Mouse (Mus musculus): ENCODE measurements around the gene Nme1.

Gene Nme1

DNA sequence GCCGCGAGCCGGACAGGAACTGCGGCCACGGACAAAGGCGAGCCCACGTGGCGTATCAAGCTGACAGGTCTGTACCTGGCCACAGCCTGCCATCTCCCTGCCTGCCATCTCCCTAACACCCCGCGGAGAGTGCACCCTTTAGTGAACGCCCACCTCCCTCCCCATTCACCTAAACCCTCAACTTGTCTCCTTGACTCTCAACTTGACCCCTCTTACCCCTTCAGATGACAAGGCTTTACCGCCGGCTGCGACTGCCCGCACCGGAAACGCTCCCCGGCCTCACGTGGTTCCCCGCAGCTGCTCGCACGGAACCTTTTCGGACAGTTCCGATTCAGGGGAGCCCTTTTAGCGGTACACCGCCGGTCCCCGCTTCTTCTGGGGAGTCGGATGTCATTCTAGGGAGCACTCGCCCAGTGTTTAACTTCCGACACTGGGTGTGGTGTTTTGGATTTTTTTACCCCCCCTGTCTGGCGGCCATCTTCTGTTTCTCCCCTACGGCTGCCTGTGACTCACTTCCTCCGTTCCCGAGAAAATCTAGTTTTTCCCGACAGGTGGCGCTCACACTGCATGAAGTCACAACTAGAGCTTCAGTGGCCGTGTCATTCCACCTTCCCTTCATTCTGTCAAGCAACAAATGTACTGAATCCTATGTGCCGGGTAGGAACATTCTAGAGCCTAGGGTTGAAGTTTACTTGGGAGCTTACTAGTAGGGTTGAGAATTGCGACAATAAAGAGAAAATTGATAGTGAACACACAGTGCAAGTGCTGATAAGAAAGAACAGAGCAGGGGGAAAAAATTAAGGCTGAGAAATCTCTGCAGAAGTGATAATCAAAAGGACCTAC, at the start of gene Nme1, which contains the start of gene Gm20390:
Gene Nme1 (minus strand): TSS at position 517 of the 843 bp plus-strand sequence.
Gene Gm20390 (minus strand): TSS at position 289 of the 843 bp plus-strand sequence.
- DNase-seq (ENCODE audit: low read depth, low spot score) = peak; percentile 98

GRCm38 (mm10) chr11:94003346-94003745, 35.0 kb upstream of the Nme1 start:
- no peak for DNase-seq (ENCODE audit: low read depth, low spot score)

DNA sequence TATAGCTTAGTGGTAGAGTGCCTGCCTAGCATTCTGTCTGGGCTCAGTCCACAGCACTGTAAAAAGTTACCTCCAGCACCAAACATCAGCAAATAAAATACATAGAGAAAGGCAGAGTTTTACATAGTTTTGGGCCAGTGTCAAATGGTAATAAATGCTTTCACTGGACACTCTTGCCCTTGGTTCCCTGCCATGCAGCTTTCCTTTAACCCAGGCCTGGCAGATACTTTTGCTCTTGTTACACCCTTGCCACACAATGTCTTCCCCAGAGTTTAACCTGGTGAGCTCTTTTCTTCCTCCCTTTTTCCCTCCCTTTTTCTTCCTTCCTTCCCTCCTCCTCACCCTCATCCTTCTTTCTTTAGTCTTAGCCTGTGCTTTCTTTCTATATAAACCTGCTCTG, 31.0 kb upstream of the Nme1 start:
- DNase-seq (ENCODE audit: low read depth, low spot score) = no peak

DNA sequence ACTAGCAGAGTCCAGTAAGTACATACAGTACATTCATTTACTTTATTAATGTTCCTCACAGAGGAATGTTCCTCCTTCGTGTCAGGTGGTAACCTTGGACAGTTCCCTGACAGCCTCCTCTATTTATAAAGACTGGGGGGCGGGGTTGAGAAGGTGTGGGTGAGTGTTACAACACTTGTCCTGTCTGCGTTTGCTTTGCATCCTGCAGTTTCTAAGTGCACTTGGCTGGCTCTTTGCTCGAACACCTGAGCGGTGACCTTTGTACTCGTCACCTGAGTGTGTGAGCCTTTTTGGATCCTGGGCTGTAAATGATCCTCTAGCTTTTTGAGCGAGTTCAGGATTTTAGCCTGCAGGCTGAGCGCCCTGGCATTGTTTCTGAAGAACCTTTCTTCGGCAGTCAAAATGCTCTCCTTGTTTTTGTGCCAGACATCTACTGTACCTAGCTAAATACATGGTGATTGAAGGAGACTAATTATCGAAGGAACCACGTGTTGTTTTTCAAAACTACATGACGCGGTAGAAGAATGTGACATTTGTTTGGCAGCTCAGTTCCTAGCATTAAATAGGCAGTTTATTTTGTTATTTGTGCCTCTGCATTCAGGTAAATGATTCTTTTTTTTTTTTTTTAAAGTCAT, 28.9 kb upstream of the Nme1 start:
- no peak for DNase-seq (ENCODE audit: low read depth, low spot score)

DNA sequence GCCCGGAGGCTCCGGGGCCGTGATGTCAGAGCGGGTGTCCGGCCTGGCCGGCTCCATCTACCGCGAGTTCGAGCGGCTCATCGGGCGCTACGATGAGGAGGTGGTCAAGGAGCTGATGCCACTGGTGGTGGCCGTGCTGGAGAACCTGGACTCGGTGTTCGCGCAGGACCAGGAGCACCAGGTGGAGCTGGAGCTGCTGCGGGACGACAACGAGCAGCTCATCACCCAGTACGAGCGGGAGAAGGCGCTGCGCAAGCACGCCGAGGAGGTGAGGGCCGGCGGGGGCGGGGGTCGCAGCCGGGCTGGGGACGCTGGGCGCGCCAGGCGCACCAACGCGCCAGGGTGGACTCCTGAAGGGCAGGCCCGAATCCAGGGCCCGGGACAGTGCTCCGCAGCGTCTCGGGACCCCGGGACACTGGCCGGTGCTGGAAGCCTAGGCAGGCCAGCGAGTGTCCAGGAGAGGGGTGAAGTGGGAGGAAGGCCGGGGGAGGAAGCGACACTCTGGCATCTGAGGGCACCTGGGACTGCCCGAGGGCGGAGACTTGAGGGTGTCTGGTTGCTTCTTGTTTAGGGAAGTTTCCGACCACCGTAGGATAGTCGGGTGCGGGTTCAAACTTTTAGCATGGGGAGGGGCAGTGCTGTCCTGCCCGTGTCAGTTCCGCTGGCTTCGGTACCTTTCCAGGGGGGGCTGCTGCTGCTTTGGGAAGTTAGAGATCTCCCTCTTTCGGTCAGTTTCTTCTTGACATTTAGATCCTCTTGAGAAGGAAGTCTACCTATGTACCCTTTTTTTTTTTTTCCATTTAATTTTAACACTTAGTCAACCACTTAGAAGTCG, 28.2 kb upstream of the Nme1 start:
- DNase-seq (ENCODE audit: low read depth, low spot score) = peak; percentile 82

DNA sequence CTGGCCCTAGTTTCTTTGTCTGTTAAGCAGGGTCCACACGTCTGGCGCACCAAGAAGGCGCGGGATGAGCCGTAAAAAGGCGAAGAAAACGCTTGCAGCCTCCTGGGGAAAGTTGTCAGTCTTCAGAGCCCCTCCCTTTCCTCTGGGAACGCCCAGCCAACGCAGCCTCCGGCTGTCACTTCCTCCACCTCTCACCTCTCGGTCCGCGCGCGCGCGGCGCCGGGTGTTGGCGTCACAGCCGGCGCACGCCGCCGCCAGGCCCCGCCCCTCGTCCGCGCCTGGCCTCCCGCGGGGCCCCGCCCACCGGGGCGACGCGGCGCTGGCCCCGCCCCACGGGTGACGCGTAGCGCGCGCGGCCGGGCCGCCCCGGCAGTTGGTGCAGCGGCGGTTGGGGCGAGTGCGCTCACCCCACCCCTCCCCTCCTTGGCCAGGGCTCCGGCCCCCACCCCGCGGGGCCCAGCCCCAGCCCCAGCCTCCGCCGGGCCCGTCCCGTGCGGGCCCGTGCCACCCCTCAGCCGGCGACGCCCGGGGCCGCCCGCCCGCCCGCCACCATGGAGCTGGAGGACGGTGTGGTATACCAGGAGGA, 27.5 kb upstream of the Nme1 start, which contains the start of gene Spag9:
Gene Spag9 (plus strand): TSS at position 372 of the 586 bp plus-strand sequence.
- DNase-seq (ENCODE audit: low read depth, low spot score) = peak; percentile 93

DNA sequence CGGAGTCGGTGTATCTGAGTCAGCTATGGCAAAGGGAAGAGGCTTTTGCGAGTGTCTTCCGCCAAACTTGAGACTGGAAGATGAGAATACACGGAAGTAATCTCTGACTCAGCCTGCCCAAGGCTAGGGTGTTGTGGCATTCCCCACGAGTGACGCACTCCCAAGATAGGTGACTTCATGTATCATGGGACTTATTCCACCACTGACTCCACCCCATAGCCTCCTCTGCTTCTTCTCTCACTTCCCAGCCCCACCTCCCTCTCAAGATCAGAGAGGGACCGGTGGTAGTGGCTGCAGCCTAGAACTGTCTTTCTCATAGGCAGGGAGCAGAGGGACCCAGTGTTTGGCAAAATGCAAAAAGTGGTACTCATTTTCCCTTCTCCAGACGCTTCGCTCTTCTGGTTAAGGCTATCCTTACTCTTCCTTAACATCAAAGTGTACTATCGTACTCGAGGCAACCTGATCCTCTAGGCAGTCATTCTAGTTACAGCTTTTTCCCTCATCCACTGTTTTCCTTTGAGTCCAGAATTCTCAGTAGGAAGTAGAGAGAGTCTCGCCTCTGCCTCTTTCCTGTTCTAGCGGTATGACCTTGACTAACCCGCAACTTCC, 26.9 kb upstream of the Nme1 start:
- DNase-seq (ENCODE audit: low read depth, low spot score) = peak; percentile 65

DNA sequence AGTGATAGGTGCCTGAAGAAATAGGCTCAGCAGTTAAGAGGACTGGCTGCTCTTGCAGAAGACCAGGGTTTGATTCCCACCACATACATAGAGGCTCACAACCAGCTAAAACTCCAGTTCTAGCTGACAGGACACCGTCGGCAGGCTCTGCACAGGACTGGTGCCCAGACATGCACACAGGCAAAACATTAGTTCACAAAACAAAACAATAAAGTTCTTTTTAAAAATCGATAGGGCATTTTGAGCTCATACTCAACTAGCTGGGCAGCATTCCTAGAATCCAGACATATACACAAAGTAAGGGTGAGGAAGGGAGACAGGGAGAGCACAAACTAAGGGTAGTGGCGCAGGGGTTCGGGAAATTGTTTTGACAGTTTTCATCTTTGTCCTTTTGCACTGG, 26.2 kb upstream of the Nme1 start:
- no peak for DNase-seq (ENCODE audit: low read depth, low spot score)

- DNase-seq (ENCODE audit: low read depth, low spot score) = no peak
These were observed 20.2 kb upstream of the Nme1 start for GRCm38 (mm10) chr11:93988328-93989062.

- DNase-seq (ENCODE audit: low read depth, low spot score) = peak; percentile 26
These were observed 19.5 kb upstream of the Nme1 start for GRCm38 (mm10) chr11:93987625-93988327.

DNA sequence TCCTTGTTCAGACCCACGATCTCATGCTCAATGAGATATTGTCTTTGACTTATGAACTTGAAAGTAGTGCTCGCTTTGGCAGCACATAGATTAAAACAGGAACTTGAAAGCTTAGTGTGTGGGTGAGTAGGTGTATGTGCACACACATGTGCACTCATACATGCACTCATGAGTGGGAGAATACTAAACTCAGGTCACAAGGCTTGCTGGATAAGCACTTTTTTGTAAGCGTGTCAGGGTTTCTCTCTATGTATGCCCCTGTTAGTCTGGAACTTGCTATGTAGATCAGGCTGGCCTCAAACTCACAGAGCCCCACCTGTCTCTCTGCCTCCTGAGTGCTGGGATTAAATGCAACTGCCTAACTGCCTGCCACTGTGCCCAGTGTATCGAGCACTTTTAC, 18.7 kb upstream of the Nme1 start:
- no peak for DNase-seq (ENCODE audit: low read depth, low spot score)

DNA sequence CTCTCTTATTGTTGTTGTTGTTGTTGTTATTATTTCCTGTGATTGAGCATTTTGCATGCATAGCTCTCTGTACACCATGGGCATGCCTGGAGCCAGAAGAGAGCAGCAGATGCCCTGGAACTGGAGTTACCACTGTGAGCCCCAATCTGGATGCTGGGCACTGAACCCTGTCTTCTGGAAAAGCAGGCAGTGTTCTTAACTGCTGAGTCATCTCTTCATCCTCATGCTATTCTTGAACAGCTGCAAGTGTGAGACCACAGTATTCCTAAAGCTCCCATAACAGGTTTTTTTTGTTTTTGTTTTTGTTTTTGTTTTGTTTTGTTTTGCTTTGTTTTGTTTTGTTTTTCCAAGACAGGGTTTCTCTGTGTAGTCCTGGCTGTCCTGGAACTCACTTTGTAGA, 18.0 kb upstream of the Nme1 start:
- no peak for DNase-seq (ENCODE audit: low read depth, low spot score)

GRCm38 (mm10) chr11:93985265-93985664, 16.9 kb upstream of the Nme1 start:
- DNase-seq (ENCODE audit: low read depth, low spot score) = no peak

- DNase-seq (ENCODE audit: low read depth, low spot score) = no peak
These were observed 16.3 kb upstream of the Nme1 start for GRCm38 (mm10) chr11:93984619-93985018.

GRCm38 (mm10) chr11:93979502-93980049, 11.3 kb upstream of the Nme1 start:
- DNase-seq (ENCODE audit: low read depth, low spot score) = no peak

GRCm38 (mm10) chr11:93972951-93973350, 4.6 kb upstream of the Nme1 start:
- DNase-seq (ENCODE audit: low read depth, low spot score) = no peak

- DNase-seq (ENCODE audit: low read depth, low spot score) = no peak
These were observed 1.5 kb upstream of the Nme1 start for GRCm38 (mm10) chr11:93969799-93970198.

GRCm38 (mm10) chr11:93969171-93969570, 850 bp upstream of the Nme1 start:
- no peak for DNase-seq (ENCODE audit: low read depth, low spot score)

- no peak for DNase-seq (ENCODE audit: low read depth, low spot score)
These were observed 467 bp upstream of the Nme1 start for GRCm38 (mm10) chr11:93968848-93969128.

DNA sequence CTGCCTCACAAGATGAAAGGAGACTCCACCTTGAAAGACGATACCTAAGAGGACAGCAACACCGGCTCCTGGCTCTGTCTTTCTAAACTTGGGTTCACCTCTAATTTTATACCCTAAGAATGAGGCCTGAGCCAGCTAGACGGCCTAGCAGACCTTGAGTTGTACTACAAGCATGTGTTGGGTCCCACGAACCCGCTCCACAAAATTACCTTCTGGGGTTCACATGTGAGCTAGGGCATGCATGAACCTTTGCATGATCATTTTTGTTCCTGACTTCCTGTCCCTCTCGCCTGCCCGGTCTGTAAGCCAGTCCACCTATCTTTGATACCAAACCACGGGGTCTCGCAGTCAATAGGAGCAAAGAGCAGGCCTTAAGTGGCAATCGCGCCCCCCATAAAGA, 940 bp downstream of the Nme1 start:
- DNase-seq (ENCODE audit: low read depth, low spot score) = peak; percentile 61

All from A20 (cell line).